Mouse (Mus musculus): ENCODE results near the gene Srpx. TPM values are rescaled to one million over a fixed set of nuclear protein-coding genes. Genes with fewer than 3 reads are reported as not detected.

Srpx gene
- 6.6 and 11.6 TPM in 2 replicates for polyA plus RNA-seq (2012; ENCODE audit: insufficient read depth, insufficient read length, missing spikeins)

- Histone ChIP-seq H3K4me3 (ENCODE audit: insufficient read depth, low read depth, low read length) (peak within 1 kb of the TSS; percentile 24), H3K4me1 (ENCODE audit: control insufficient read depth, insufficient read depth, insufficient read length, low read length) (no peaks in the 10 kb centered on the region), H3K27ac (replicated peaks; ENCODE audit: low read depth, low read length) (no peak within 1 kb of the TSS)
Observed at GRCm38 (mm10) chrX:10117065-10117719, at the start of gene Srpx. Srpx (minus strand) TSS chrX:10117709.

GRCm38 (mm10) chrX:10152390-10152789, 34.9 kb upstream of the Srpx start:
- Histone ChIP-seq H3K27ac (replicated peaks; ENCODE audit: low read depth, low read length) (no peak overlapping the region), H3K4me1 (ENCODE audit: control insufficient read depth, insufficient read depth, insufficient read length, low read length) (no peaks in the 10 kb centered on the region), H3K4me3 (ENCODE audit: insufficient read depth, low read depth, low read length) (no peak overlapping the region)

DNA sequence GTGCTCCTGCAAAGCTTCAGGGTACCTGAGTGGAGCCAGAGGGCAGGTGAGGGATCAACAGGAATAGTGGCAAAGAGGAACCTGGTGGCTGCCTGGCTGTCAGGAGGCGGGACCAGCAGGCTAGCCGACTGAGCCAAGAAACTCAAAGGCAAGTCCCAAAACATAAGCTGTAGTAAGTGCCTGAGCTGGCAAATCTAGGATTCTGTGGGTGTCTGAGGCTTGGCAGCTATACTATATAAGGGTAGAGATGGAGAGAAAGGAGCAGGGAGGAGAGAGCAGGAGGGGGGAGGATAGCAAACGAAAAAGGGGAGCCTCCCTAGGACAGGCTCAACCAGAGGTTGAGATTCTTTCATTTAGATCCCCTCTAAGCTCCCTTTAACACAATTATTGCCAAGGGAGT, 1.7 kb downstream of the Srpx start:
- Histone ChIP-seq H3K27ac (replicated peaks; ENCODE audit: low read depth, low read length) (no peak overlapping the region), H3K4me1 (ENCODE audit: control insufficient read depth, insufficient read depth, insufficient read length, low read length) (no peaks in the 10 kb centered on the region), H3K4me3 (ENCODE audit: insufficient read depth, low read depth, low read length) (no peak overlapping the region)

- Histone ChIP-seq H3K4me3 (ENCODE audit: insufficient read depth, low read depth, low read length) (no peak overlapping the region), H3K4me1 (ENCODE audit: control insufficient read depth, insufficient read depth, insufficient read length, low read length) (no peaks in the 10 kb centered on the region), H3K27ac (replicated peaks; ENCODE audit: low read depth, low read length) (no peak overlapping the region)
Observed at GRCm38 (mm10) chrX:10110736-10111135, 6.8 kb downstream of the Srpx start.

- H3K4me3 ChIP-seq (ENCODE audit: insufficient read depth, low read depth, low read length): no peak overlapping the region
Observed at GRCm38 (mm10) chrX:10108558-10108957, 9.0 kb downstream of the Srpx start.

GRCm38 (mm10) chrX:10105475-10105874, 12.0 kb downstream of the Srpx start:
- Histone ChIP-seq H3K4me1 (ENCODE audit: control insufficient read depth, insufficient read depth, insufficient read length, low read length) (no peaks in the 10 kb centered on the region), H3K4me3 (ENCODE audit: insufficient read depth, low read depth, low read length) (no peak overlapping the region), H3K27ac (replicated peaks; ENCODE audit: low read depth, low read length) (no peak overlapping the region)

More at GRCm38 (mm10) chrX:10108558-10108957, 9.0 kb downstream of the Srpx start:
- Histone ChIP-seq H3K4me1 (ENCODE audit: control insufficient read depth, insufficient read depth, insufficient read length, low read length) (no peaks in the 10 kb centered on the region), H3K27ac (replicated peaks; ENCODE audit: low read depth, low read length) (no peak overlapping the region)

- no peaks in the 10 kb centered on the region for H3K4me1 ChIP-seq (ENCODE audit: control insufficient read depth, insufficient read depth, insufficient read length, low read length)
Observed at GRCm38 (mm10) chrX:10102739-10103138, 14.8 kb downstream of the Srpx start.

GRCm38 (mm10) chrX:10095797-10096196, 21.7 kb downstream of the Srpx start:
- H3K27ac ChIP-seq (replicated peaks; ENCODE audit: low read depth, low read length): no peak overlapping the region
- H3K4me3 ChIP-seq (ENCODE audit: insufficient read depth, low read depth, low read length): no peak overlapping the region
- no peaks in the 10 kb centered on the region for H3K4me1 ChIP-seq (ENCODE audit: control insufficient read depth, insufficient read depth, insufficient read length, low read length)

More at GRCm38 (mm10) chrX:10102739-10103138, 14.8 kb downstream of the Srpx start:
- Histone ChIP-seq H3K27ac (replicated peaks; ENCODE audit: low read depth, low read length) (no peak overlapping the region), H3K4me3 (ENCODE audit: insufficient read depth, low read depth, low read length) (no peak overlapping the region)

DNA sequence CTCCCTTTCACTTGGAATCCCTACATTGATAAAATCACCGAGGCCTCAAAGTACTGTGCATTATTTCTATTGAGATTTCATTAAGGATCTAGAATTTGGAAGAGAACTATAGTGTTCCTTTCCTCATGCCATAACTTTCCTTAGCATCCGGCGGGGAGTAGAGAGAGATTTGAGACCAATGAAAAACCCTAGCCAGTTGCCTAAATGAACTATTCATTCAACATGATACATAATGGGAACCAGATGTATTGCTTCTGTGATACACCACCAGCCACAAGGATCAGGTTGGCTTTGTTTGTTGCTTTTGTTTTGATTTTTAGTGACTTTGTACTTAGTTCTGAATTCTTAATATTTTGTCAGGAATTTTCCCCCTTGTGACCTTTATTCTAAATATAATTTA, 37.1 kb downstream of the Srpx start:
- H3K4me3 ChIP-seq (ENCODE audit: insufficient read depth, low read depth, low read length): no peak overlapping the region
- no peaks in the 10 kb centered on the region for H3K4me1 ChIP-seq (ENCODE audit: control insufficient read depth, insufficient read depth, insufficient read length, low read length)
- H3K27ac ChIP-seq (replicated peaks; ENCODE audit: low read depth, low read length): no peak overlapping the region

DNA sequence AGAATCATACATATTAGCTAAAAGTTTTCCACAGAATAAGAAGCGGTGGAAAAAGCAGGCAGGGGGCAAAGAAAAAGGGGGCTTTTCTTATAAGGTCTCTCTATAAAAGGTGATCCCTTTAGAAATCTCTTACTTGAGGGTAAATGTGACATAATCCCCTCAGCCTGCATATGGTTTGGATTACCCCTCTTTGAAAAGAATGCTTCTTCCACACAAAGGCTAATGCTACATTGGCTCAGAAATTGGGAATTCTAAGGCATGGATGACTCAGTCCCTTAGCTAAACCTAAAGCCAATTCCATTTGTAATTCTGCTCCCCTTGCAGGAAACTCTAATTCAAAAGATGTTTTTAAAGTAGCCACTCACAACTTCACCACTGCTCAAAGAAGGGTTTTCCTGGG, 37.5 kb downstream of the Srpx start:
- Histone ChIP-seq H3K4me3 (ENCODE audit: insufficient read depth, low read depth, low read length) (no peak overlapping the region), H3K27ac (replicated peaks; ENCODE audit: low read depth, low read length) (no peak overlapping the region), H3K4me1 (ENCODE audit: control insufficient read depth, insufficient read depth, insufficient read length, low read length) (no peaks in the 10 kb centered on the region)

- Histone ChIP-seq H3K4me1 (ENCODE audit: control insufficient read depth, insufficient read depth, insufficient read length, low read length) (no peaks in the 10 kb centered on the region), H3K27ac (replicated peaks; ENCODE audit: low read depth, low read length) (no peak overlapping the region), H3K4me3 (ENCODE audit: insufficient read depth, low read depth, low read length) (no peak overlapping the region)
Observed at GRCm38 (mm10) chrX:10073966-10074365, 43.5 kb downstream of the Srpx start.

GRCm38 (mm10) chrX:10071529-10071928, 46.0 kb downstream of the Srpx start:
- H3K4me1 ChIP-seq (ENCODE audit: control insufficient read depth, insufficient read depth, insufficient read length, low read length): no peaks in the 10 kb centered on the region
- H3K27ac ChIP-seq (replicated peaks; ENCODE audit: low read depth, low read length): no peak overlapping the region
- H3K4me3 ChIP-seq (ENCODE audit: insufficient read depth, low read depth, low read length): no peak overlapping the region

DNA sequence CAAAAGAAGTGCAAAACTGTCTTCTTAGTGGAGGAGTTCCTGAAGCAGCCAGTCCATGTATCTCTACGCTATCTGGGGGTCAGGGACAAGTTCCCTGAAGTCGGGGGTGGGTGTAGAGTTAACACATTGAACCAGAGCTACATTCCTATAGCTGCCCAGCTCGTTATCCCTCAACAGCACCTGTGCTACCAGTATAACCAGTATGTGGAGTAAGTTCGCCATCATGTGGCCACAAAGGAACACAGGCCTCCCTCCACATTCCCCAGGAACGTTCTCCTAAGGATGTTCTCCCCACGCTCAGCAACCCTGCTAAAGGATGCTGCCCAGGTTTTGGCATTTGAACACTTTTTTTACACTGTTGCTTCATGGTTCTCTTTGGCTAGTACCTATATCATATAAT, 46.8 kb downstream of the Srpx start:
- Histone ChIP-seq H3K27ac (replicated peaks; ENCODE audit: low read depth, low read length) (no peak overlapping the region), H3K4me1 (ENCODE audit: control insufficient read depth, insufficient read depth, insufficient read length, low read length) (no peaks in the 10 kb centered on the region), H3K4me3 (ENCODE audit: insufficient read depth, low read depth, low read length) (no peak overlapping the region)

GRCm38 (mm10) chrX:10069405-10069804, 48.1 kb downstream of the Srpx start:
- Histone ChIP-seq H3K4me3 (ENCODE audit: insufficient read depth, low read depth, low read length) (no peak overlapping the region), H3K27ac (replicated peaks; ENCODE audit: low read depth, low read length) (no peak overlapping the region), H3K4me1 (ENCODE audit: control insufficient read depth, insufficient read depth, insufficient read length, low read length) (no peaks in the 10 kb centered on the region)

GRCm38 (mm10) chrX:10063781-10064180, 53.7 kb downstream of the Srpx start:
- Histone ChIP-seq H3K4me1 (ENCODE audit: control insufficient read depth, insufficient read depth, insufficient read length, low read length) (no peaks in the 10 kb centered on the region), H3K4me3 (ENCODE audit: insufficient read depth, low read depth, low read length) (no peak overlapping the region), H3K27ac (replicated peaks; ENCODE audit: low read depth, low read length) (no peak overlapping the region)

DNA sequence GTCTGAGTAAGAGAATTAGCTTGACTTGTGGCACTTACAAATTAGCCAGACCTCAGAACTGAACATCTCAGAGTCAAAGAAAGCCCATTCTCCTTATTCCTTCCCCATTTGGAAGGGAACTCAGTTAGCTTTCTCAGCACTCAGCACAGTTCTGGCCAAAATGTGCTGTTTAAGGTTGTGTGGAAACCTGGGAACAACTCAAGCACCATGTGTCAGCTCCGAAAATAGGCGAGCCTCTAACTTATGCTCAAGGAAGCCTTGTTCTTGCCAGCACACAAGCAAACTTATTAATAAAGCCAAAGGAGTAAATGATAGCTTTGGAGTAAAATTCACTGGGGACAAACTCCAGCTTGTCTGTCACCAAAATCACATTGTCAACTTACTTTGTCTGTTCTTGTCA, 54.1 kb downstream of the Srpx start:
- Histone ChIP-seq H3K27ac (replicated peaks; ENCODE audit: low read depth, low read length) (no peak overlapping the region), H3K4me3 (ENCODE audit: insufficient read depth, low read depth, low read length) (no peak overlapping the region), H3K4me1 (ENCODE audit: control insufficient read depth, insufficient read depth, insufficient read length, low read length) (no peaks in the 10 kb centered on the region)
